Mouse (Mus musculus) layer of hippocampus, adult 18-20 months (tissue): Measurements from ENCODE around the gene Gm3696. TPM values are rescaled to one million over a fixed set of nuclear protein-coding genes. Genes with fewer than 3 reads are reported as not detected.
A peak's percentile ranks its signal among the peaks of the same experiment; 100 is the strongest.
"Not testable (repeated sequence)": the region's sequence is repeated elsewhere in the genome, so short reads cannot be mapped to it uniquely, and the experiment has no call there.

Experiments used
- DNase-seq, 2 experiments: peaks; one replicate each; pipeline ENCODE4 v3.0.0; 2022; ENCODE audit warnings: low spot score in 2 of 2
- long read RNA-seq: library from polyadenylated mRNA; stranded (forward); transcript quantifications from one replicate; pipeline ENCODE4 v2.0.0, GENCODE M21; 2021
- total RNA-seq, 2 experiments: library from RNA; stranded (reverse); gene quantifications; 2 replicates each; pipeline ENCODE4 v1.2.3; 2021

Gene Gm3696
- 1 to 10 TPM; 3.2 to 4.1 TPM for total RNA-seq
- long read RNA-seq, partial matches to known transcripts: 0 of 4 reads
- long read RNA-seq, other reads (novel, unspliced or antisense): 4 of 4 reads

- not testable (repeated sequence) for DNase-seq
Measured at GRCm38 (mm10) chr14:7100521-7100920, at the start of gene Gm3696. Gm3696 (minus strand) TSS chr14:7100621.

GRCm38 (mm10) chr14:7125312-7125711, 24.9 kb upstream of the Gm3696 start, which contains the start of gene Gm6676:
Gm6676 (minus strand) TSS chr14:7125412.
- DNase-seq: not testable (repeated sequence)

- DNase-seq: peak; percentile 0 to 3
Measured at GRCm38 (mm10) chr14:7105124-7105802, 4.8 kb upstream of the Gm3696 start.

GRCm38 (mm10) chr14:7044870-7045269, 55.6 kb downstream of the Gm3696 start, which contains the start of gene Gm3685:
Gm3685 (minus strand) TSS chr14:7044970.
- DNase-seq: not testable (repeated sequence)

Other genes with a start within 250 kb of the Gm3696 start
- 1 to 10 TPM in 1 of 2 experiments, under 1 TPM in 1; 0.81 to 1.9 TPM for gene Gm3667, start 210.7 kb downstream of the Gm3696 start, total RNA-seq
- not detected for gene Gm6356, start 126.8 kb downstream of the Gm3696 start, total RNA-seq
- under 1 TPM; 0.37 to 0.79 TPM for gene Gm10406, start 73.2 kb downstream of the Gm3696 start, total RNA-seq
- not detected for gene Gm3685, start 55.7 kb downstream of the Gm3696 start, total RNA-seq
- not detected for gene Gm6676, start 24.8 kb upstream of the Gm3696 start, total RNA-seq
- gene Gm3512, start 73.9 kb upstream of the Gm3696 start, total RNA-seq: 1 to 10 TPM in 1 of 2 experiments, under 1 TPM in 1; 0.79 to 1.9 TPM
- gene Gm16434, start 93.9 kb upstream of the Gm3696 start, total RNA-seq: not detected
- not detected for gene Gm3727, start 164.1 kb upstream of the Gm3696 start, total RNA-seq
- gene Gm3739, start 214.4 kb upstream of the Gm3696 start, total RNA-seq: under 1 TPM; 0.40 to 0.41 TPM
- gene Gm5797, start 231.8 kb upstream of the Gm3696 start, total RNA-seq: not detected